Mouse (Mus musculus) left cerebral cortex, adult 2 months (tissue): Measurements from ENCODE around the gene Mapk1ip1l. TPM values are rescaled to one million over a fixed set of nuclear protein-coding genes. Genes with fewer than 3 reads are reported as not detected.

Experiments
- DNase-seq, 2 experiments: peaks; one replicate each; pipeline ENCODE4 v3.0.0; 2021 to 2022; ENCODE audit warnings: low spot score in 2 of 2, mixed read lengths in 1 of 2; ENCODE audit errors: extremely low spot score in 1 of 2
- H3K27ac ChIP-seq: fragments of 200-600 bp; 2 replicates; pipeline ENCODE4 v1.8.1; 2022
- H3K4me3 ChIP-seq: fragments of 200-600 bp; 2 replicates; pipeline ENCODE4 v1.8.1; 2022
- CTCF ChIP-seq: fragments of 200-600 bp; IDR thresholded peaks from 2 replicates; pipeline ENCODE4 v1.8.1; 2022; ENCODE audit warnings: antibody characterized with exemption, mild to moderate bottlenecking, moderate library complexity
- intact Hi-C: fragments of 180-260 bp; cut with DNase I; formaldehyde crosslinking; loops from one replicate; pipeline ENCODE4 v1.15.1; 2025
- total RNA-seq, 2 experiments: library from RNA; stranded (reverse); gene quantifications; 2 replicates each; pipeline ENCODE4 v1.2.3; 2021

Gene Mapk1ip1l
- total RNA-seq, 2 experiments from 2014 or later = 46.7 to 51.9 TPM

- no peak for DNase-seq
- Histone ChIP-seq H3K4me3 (no peak overlapping the region), H3K27ac (no peak overlapping the region)
- intact Hi-C loops = no loop called here
- no peak for TF ChIP-seq CTCF
Measured at GRCm38 (mm10) chr14:47341811-47342291, 43.8 kb downstream of the Mapk1ip1l start.

- no peak for TF ChIP-seq CTCF
- Histone ChIP-seq H3K27ac (no peak overlapping the region), H3K4me3 (no peak overlapping the region)
- no peak for DNase-seq
- intact Hi-C loops = no loop called here
Measured at GRCm38 (mm10) chr14:47346715-47347114, 48.6 kb downstream of the Mapk1ip1l start.

GRCm38 (mm10) chr14:47350974-47351373, 52.9 kb downstream of the Mapk1ip1l start:
- no peak for DNase-seq
- TF ChIP-seq CTCF = no peak
- intact Hi-C loops = no loop called here
- H3K4me3 ChIP-seq = no peak overlapping the region
- no peak overlapping the region for H3K27ac ChIP-seq

- Histone ChIP-seq H3K4me3 (no peak overlapping the region), H3K27ac (no peak overlapping the region)
- intact Hi-C loops = no loop called here
- no peak for DNase-seq
- TF ChIP-seq CTCF = no peak
Measured at GRCm38 (mm10) chr14:47352272-47352671, 54.2 kb downstream of the Mapk1ip1l start.

- no peak for TF ChIP-seq CTCF
- intact Hi-C loops = no loop called here
- no peak overlapping the region for H3K27ac ChIP-seq
- H3K4me3 ChIP-seq = no peak overlapping the region
- DNase-seq = no peak
Measured at GRCm38 (mm10) chr14:47353240-47353639, 55.2 kb downstream of the Mapk1ip1l start.

- no peak overlapping the region for H3K27ac ChIP-seq
- no peak for DNase-seq
- intact Hi-C loops = no loop called here
- TF ChIP-seq CTCF = peak; percentile 33
- H3K4me3 ChIP-seq = no peak overlapping the region
Measured at GRCm38 (mm10) chr14:47354111-47354577, 56.1 kb downstream of the Mapk1ip1l start.

GRCm38 (mm10) chr14:47354948-47355347, 56.9 kb downstream of the Mapk1ip1l start:
- intact Hi-C loops = no loop called here
- DNase-seq = no peak
- TF ChIP-seq CTCF = no peak
- Histone ChIP-seq H3K27ac (no peak overlapping the region), H3K4me3 (no peak overlapping the region)

- intact Hi-C loops = no loop called here
- H3K27ac ChIP-seq = no peak overlapping the region
- no peak for TF ChIP-seq CTCF
- DNase-seq = no peak
- H3K4me3 ChIP-seq = no peak overlapping the region
Measured at GRCm38 (mm10) chr14:47356622-47357021, 58.6 kb downstream of the Mapk1ip1l start.

GRCm38 (mm10) chr14:47359610-47360009, 61.5 kb downstream of the Mapk1ip1l start:
- Histone ChIP-seq H3K4me3 (no peak overlapping the region), H3K27ac (no peak overlapping the region)
- intact Hi-C loops = no loop called here
- DNase-seq = no peak
- no peak for TF ChIP-seq CTCF

GRCm38 (mm10) chr14:47361418-47361817, 63.4 kb downstream of the Mapk1ip1l start:
- intact Hi-C loops = no loop called here
- no peak for TF ChIP-seq CTCF
- DNase-seq = no peak
- H3K4me3 ChIP-seq = no peak overlapping the region
- no peak overlapping the region for H3K27ac ChIP-seq

GRCm38 (mm10) chr14:47361899-47362298, 63.8 kb downstream of the Mapk1ip1l start:
- DNase-seq = no peak
- no peak overlapping the region for H3K4me3 ChIP-seq
- TF ChIP-seq CTCF = no peak
- H3K27ac ChIP-seq = no peak overlapping the region
- intact Hi-C loops = no loop called here

- H3K27ac ChIP-seq = no peak overlapping the region
- no peak overlapping the region for H3K4me3 ChIP-seq
- TF ChIP-seq CTCF = no peak
- no peak for DNase-seq
- intact Hi-C loops = no loop called here
Measured at GRCm38 (mm10) chr14:47364742-47365449, 66.8 kb downstream of the Mapk1ip1l start.

GRCm38 (mm10) chr14:47366881-47367321, 68.8 kb downstream of the Mapk1ip1l start:
- intact Hi-C loops = no loop called here
- Histone ChIP-seq H3K4me3 (no peak overlapping the region), H3K27ac (no peak overlapping the region)
- no peak for TF ChIP-seq CTCF
- peak in 1 of 2 experiments; percentile 21 for DNase-seq
